Mouse (Mus musculus) liver, embryonic 13.5 days (tissue): Measurements from ENCODE around the gene Mkks. TPM values are rescaled to one million over a fixed set of nuclear protein-coding genes. Genes with fewer than 3 reads are reported as not detected.
A peak's percentile ranks its signal among the peaks of the same experiment; 100 is the strongest.

Source experiments
- ATAC-seq: fragments of 200-750 bp; cut with Nextera tagmentation; 2 replicates; pipeline ENCODE4 v1.8.0; 2017; ENCODE audit warnings: low read depth, mild to moderate bottlenecking, moderate number of reproducible peaks, moderate library complexity
- DNase-seq: peaks from one replicate; pipeline ENCODE4 v3.0.0; 2022
- H3K27ac ChIP-seq: fragments of 300-500 bp; sonication (generic); 2 replicates; pipeline ENCODE4 v1.5.1; 2015; ENCODE audit warnings: moderate library complexity, mild to moderate bottlenecking, inconsistent platforms
- H3K27me3 ChIP-seq: fragments of 300-500 bp; sonication (generic); 2 replicates; pipeline ENCODE4 v1.6.1; 2015; ENCODE audit warnings: mild to moderate bottlenecking, inconsistent platforms
- H3K36me3 ChIP-seq: fragments of 300-500 bp; sonication (generic); 2 replicates; pipeline ENCODE4 v1.6.1; 2015; ENCODE audit warnings: mild to moderate bottlenecking, inconsistent platforms
- H3K4me1 ChIP-seq: fragments of 300-500 bp; sonication (generic); replicated peaks from 2 replicates; pipeline ENCODE4 v1.6.1; 2015; ENCODE audit warnings: inconsistent platforms
- H3K4me2 ChIP-seq: fragments of 300-500 bp; sonication (generic); 2 replicates; pipeline ENCODE4 v1.6.1; 2015; ENCODE audit warnings: inconsistent platforms, mild to moderate bottlenecking, moderate library complexity
- H3K4me3 ChIP-seq: fragments of 300-500 bp; sonication (generic); replicated peaks from 2 replicates; pipeline ENCODE4 v1.5.1; 2015; ENCODE audit warnings: mild to moderate bottlenecking, inconsistent platforms
- H3K9ac ChIP-seq: fragments of 300-500 bp; sonication (generic); 2 replicates; pipeline ENCODE4 v1.6.1; 2015; ENCODE audit warnings: mild to moderate bottlenecking, inconsistent platforms
- H3K9me3 ChIP-seq: fragments of 300-500 bp; sonication (generic); replicated peaks from 2 replicates; pipeline ENCODE4 v1.6.1; 2016; ENCODE audit warnings: inconsistent platforms
- WGBS: fragments of 180-500 bp; shearing (Covaris S2); methylation state at CpG from one replicate; pipeline ENCODE4 v1.1.7; 2015; ENCODE audit not compliant: insufficient replicate concordance; 5-methylcytosine and 5-hydroxymethylcytosine counted together
- polyA plus RNA-seq: library from polyadenylated mRNA; unstranded; fragments of >200 nt; fragmentation: Nextera tagmentation; extraction: Ambion mirVana; gene quantifications from 2 replicates; pipeline ENCODE4 v1.2.1, GENCODE M21; 2015

Gene Mkks
- polyA plus RNA-seq, result 6.9 and 11.6 TPM in 2 replicates

DNA sequence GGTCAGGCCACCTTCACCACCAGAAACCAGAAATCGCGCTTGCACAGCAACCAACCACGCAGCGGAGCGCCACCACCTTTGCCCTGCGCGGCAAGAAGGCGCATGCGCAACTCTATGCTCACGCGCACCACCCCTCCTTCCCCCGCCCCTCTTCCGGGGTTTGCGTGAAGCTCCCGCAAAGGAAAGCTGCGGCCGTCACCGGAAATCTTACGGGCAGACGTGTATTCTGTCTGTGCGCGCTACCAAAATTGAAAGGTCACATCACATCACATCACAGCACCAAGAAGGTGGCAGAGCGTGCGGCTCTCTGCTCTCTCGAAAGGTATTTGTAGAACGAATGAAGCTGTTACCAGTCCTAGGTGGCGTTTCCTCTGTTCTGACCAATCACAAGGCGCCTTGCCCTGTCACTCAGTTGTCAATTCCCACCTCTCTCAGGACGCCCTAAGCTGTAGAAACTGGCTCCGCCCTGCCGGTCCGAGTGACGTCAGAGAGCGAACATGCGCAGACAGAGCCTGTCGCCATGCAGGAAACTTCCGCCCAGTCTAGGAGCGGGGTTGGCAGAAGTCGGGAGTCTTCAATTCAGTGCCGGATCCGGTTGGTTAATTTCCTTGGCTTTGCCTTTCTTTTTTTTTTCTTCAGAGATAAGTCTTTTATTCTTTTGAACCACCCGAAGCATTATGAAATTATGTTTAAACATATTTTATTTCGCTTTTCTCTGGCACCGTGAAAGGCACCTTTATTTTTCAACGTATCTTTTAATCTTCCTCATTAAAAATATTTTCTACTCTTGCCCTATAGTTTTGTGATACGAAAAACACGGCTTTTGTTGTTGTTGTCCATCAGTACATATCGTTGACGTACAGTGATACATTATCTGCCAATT is at the start of gene Mkks, which contains the start of the genes Slx4ip and AL731706.1:
Gene Mkks (minus strand): TSS at position 322 of the 883 bp plus-strand sequence.
Gene Slx4ip (plus strand): TSS at position 151 of the 883 bp plus-strand sequence.
Gene AL731706.1 (minus strand): TSS at position 322 of the 883 bp plus-strand sequence.
- Histone ChIP-seq H3K4me2 (peak within 1 kb of the TSS; percentile 70), H3K4me3 (peak within 1 kb of the TSS; percentile 79), H3K27ac (peak within 1 kb of the TSS; percentile 89), H3K36me3 (no peaks in the 10 kb centered on the region), H3K27me3 (no peaks in the 10 kb centered on the region), H3K4me1 (peaks cover 30% of the 10 kb centered on the region), H3K9me3 (no peaks in the 10 kb centered on the region), H3K9ac (peak within 1 kb of the TSS; percentile 84)
- peak; percentile 92 for ATAC-seq
- under 1% methylated on average over 49 of the region's 49 CpGs for WGBS
- DNase-seq, result peak; percentile 99

DNA sequence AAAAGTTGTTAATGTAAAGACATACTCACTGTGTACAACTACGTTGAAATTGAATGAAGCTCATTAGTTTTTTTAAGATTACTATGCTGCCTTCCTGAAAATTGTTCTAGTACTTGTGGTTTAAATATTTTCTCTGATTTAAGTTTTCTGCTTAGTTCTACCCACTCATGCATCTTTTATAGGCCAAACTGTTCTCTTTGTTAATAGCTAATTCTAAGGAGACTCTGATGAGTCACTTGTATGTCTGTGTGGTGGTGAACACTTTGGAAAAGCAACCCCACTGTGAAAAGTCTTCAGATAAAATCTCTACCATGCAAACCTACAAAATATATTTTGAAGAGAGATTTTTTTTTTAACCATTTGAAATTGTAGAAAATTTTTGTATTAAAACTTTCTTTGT is 47.1 kb upstream of the Mkks start:
- H3K27ac ChIP-seq, result no peak overlapping the region
- DNase-seq (no peak), ATAC-seq (no peak)
- H3K9ac ChIP-seq, result no peak overlapping the region
- no peak overlapping the region for H3K4me2 ChIP-seq
- no peaks in the 10 kb centered on the region for H3K27me3 ChIP-seq
- no peak overlapping the region for H3K4me3 ChIP-seq
- no peaks in the 10 kb centered on the region for H3K4me1 ChIP-seq
- no peaks in the 10 kb centered on the region for H3K9me3 ChIP-seq
- 56% methylated on average over 1 of the region's 1 CpGs for WGBS
- no peaks in the 10 kb centered on the region for H3K36me3 ChIP-seq

DNA sequence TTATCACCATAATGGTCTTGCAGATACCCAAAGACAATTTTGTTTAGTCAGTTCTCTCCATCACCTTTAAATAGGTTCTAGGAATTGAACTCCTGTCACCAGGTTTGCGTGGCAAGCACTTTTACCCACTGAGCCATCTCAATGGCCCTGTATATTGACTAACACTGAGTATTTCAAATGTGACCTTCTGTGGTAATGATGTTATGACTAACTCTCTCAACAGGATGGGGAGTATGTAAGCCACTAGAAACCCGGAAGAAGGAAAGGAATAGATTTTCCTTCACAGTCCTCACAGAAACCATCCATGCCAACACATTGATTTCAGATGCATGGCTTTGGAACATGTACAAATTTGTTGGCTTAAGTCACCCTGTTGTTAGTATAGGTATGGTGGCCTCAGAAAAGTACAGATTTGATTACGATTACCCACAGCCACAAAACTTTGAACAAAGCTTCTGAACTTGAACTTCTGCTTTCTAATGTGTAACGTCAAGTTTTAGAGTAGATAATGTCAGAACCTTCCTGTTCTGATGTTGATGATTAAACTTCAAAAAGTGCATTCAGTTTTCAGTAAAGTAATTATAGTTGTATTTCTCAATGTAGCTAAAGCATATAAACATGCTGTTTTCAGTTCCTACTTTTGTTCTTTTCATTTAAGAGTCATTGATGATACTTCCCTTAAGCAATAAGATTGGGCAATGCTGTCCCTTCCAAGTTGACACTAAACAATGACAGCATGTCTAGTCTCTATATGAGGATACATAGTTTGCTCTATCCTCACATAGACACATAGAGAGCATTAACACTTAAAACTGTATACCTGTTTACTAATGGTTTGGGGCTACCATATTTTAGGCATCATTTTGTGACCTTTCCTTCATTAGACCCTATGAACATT is 45.5 kb upstream of the Mkks start:
- H3K27ac ChIP-seq, result no peak overlapping the region
- no peak overlapping the region for H3K9ac ChIP-seq
- H3K4me1 ChIP-seq, result no peaks in the 10 kb centered on the region
- no peaks in the 10 kb centered on the region for H3K27me3 ChIP-seq
- WGBS, result 53% methylated on average over 4 of the region's 4 CpGs
- no peak for ATAC-seq
- H3K4me3 ChIP-seq, result no peak overlapping the region
- no peaks in the 10 kb centered on the region for H3K36me3 ChIP-seq
- H3K4me2 ChIP-seq, result no peak overlapping the region
- no peak for DNase-seq
- H3K9me3 ChIP-seq, result no peaks in the 10 kb centered on the region

DNA sequence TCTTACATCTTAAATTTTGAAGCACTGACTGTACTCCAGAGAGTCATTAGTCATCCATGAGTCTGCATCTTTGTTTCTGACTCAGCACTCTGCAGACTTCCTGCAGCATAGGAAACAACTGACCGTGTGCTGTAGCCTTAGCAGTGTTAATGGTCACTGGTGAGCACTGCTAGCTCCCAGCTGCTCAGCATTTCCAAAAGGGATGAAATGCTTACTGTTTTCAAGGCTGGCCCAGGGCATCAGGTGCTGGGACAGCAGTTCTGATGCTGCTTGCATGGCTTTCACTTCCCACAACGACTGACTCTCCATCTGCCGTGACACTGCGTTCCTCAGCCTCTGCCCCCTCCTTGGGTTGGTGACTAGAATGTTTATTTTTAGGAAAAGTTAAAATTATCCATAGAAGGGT is 29.8 kb upstream of the Mkks start:
- 34% methylated on average over 4 of the region's 4 CpGs for WGBS
- 0 out of 2 replicates have a peak overlapping the region, but pooled peaks have one; percentile 10 for H3K4me3 ChIP-seq
- peak overlapping the region; percentile 40; the same call in 1 of the 2 replicates for H3K4me2 ChIP-seq
- H3K4me1 ChIP-seq, result peaks cover 24% of the 10 kb centered on the region
- H3K27ac ChIP-seq, result peak overlapping the region; percentile 87
- ATAC-seq (peak; percentile 97), DNase-seq (peak; percentile 63)
- H3K9ac ChIP-seq, result no peak overlapping the region
- no peaks in the 10 kb centered on the region for H3K27me3 ChIP-seq
- no peaks in the 10 kb centered on the region for H3K9me3 ChIP-seq
- no peaks in the 10 kb centered on the region for H3K36me3 ChIP-seq

DNA sequence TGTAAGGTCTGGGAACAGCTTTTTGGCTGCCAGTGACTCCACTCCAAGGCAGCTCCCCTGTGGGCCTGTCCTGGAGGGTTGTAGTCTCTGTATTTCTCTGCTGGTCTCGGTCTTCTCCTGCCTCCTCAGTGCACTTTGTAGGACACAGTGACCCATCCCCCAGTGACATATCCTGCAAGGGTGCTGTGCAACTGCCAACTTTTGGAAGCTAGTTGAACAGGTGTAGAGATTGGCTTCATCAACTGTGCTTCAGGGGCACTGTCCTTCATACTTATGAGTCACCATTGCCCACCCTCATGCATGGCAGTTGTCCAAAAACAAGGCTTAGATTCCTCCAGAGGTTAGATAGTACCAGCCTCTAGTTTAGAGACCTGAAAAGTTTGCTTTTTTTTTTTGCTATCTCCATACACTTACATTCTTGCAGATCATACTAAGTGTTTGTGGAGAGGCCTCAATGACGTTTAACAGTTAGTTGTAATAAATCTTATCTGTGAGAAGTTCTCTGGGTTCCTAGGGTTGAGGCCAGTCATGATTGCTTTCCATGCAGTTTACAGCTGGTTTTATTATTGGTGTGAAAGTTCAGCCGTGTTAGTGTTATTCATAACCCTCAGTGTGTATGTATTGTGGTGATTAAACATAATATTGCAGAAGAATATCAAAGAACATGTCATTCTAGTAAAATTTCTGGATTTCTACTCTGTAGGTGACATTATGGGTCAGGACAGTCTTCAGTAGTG is 29.2 kb upstream of the Mkks start:
- WGBS, result 56% methylated on average over 3 of the region's 3 CpGs
- H3K4me2 ChIP-seq, result 0 out of 2 replicates have a peak overlapping the region, but pooled peaks have one; percentile 10
- no peaks in the 10 kb centered on the region for H3K9me3 ChIP-seq
- H3K27ac ChIP-seq, result peak overlapping the region; percentile 87
- H3K4me3 ChIP-seq, result no peak overlapping the region
- H3K36me3 ChIP-seq, result no peaks in the 10 kb centered on the region
- H3K4me1 ChIP-seq, result peaks cover 24% of the 10 kb centered on the region
- ATAC-seq (peak; percentile 19; the same call in 1 of the 2 replicates), DNase-seq (no peak)
- H3K9ac ChIP-seq, result no peak overlapping the region; the same call in 1 of the 2 replicates
- no peaks in the 10 kb centered on the region for H3K27me3 ChIP-seq

DNA sequence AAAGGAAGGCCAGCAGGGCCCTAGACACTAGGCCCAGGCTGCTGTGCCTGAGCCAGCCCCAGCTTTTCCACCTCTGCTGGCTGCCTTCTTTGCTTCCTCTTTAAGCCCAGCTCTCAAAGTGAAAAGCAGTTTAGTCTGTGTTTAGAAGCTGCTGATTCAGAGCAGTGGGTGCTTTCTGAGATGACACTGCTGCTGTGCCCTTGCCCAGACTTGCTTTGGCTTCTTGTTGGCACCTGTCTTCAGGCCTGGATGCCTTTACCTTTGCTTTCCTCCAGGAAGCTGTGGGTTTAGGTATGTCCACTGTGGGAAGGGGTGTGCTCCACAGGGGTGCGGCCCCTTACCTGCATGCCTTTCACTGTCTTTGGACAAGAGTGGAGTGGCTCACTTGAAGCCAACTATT is 28.2 kb upstream of the Mkks start:
- H3K27me3 ChIP-seq, result no peaks in the 10 kb centered on the region
- 73% methylated on average over 1 of the region's 1 CpGs for WGBS
- peaks cover 24% of the 10 kb centered on the region for H3K4me1 ChIP-seq
- H3K9me3 ChIP-seq, result no peaks in the 10 kb centered on the region
- H3K4me2 ChIP-seq, result no peak overlapping the region
- ATAC-seq (no peak), DNase-seq (no peak)
- no peaks in the 10 kb centered on the region for H3K36me3 ChIP-seq
- peak overlapping the region; percentile 87; the same call in 1 of the 2 replicates for H3K27ac ChIP-seq
- H3K9ac ChIP-seq, result no peak overlapping the region
- no peak overlapping the region for H3K4me3 ChIP-seq

DNA sequence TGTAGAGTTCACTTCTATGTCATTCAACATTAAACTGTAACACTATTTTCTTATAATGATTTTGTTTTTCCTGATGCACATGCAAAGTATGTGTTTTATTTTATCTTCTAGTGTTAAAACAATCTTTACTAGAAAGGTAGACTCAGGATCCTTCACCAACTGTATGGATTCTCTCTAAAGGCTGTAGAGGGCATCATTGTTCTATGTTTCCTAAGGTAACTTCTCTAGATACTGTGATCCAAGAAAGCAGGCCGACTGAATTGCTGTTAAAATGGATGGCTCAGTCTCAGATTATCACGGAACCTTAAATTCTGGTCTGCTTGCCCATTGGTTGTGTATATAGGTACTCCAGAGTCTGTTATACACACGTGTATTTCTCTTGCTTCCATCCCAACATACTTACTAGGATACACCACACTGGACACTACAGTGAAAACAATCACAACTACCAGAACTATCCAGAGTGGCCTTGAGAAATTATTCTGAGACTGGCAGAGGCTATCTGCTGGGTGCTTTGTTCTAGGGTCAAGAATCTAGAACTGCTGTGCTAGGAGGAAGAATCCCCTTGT is 23.2 kb upstream of the Mkks start:
- ATAC-seq, result no peak
- Histone ChIP-seq H3K4me3 (no peak overlapping the region), H3K27ac (no peak overlapping the region), H3K36me3 (no peaks in the 10 kb centered on the region), H3K4me2 (no peak overlapping the region), H3K4me1 (peaks cover 5% of the 10 kb centered on the region), H3K27me3 (no peaks in the 10 kb centered on the region), H3K9me3 (no peaks in the 10 kb centered on the region), H3K9ac (no peak overlapping the region)
- WGBS, result 61% methylated on average over 3 of the region's 3 CpGs
- DNase-seq, result no peak

DNA sequence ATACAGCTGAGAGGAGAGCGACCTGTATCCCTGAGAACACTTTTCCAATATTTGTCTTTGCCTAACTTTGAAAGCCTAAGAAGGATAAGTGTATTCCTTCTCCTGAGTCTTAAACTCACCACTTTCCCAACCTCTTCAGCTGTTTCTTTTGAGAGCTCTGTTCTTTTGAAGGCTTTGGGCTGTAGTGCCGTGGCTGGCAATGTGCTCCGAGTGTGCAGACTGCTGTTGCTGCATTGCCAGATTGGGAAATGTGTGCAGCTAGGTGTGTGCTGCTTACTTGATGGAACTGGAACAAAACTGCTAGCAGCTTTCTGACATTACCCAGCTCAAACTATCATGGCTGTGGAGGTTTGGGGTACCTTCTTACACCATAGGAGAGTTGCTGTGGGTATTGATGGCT is 21.8 kb upstream of the Mkks start:
- Histone ChIP-seq H3K9me3 (no peaks in the 10 kb centered on the region), H3K27me3 (no peaks in the 10 kb centered on the region), H3K27ac (no peak overlapping the region), H3K36me3 (no peaks in the 10 kb centered on the region), H3K9ac (no peak overlapping the region), H3K4me2 (no peak overlapping the region), H3K4me3 (no peak overlapping the region), H3K4me1 (peaks cover 6% of the 10 kb centered on the region)
- ATAC-seq, result no peak
- DNase-seq, result no peak
- WGBS, result 85% methylated on average over 3 of the region's 3 CpGs

DNA sequence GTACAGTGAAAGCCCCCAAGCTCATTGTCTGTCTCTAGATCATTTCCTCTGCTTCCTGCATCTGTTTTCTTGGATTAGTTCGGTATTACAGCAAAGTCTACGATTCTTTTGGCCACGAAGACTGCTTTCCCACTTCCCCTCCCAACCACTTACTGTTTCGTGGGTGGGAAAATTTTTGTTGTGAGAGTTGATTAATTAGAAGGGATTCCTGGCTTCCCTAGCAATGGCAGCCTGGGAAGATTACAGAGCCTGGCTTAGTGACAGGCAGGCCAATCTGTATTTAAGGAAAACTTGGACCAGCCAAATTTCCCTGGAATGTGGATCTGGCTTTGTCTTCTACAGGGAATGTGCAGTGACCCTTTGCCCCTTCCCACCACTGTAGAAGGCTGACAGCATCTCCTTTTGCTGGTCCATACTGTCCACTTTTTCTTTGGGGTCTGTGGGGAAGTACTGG is 20.8 kb upstream of the Mkks start:
- WGBS, result 30% methylated on average over 4 of the region's 4 CpGs
- Histone ChIP-seq H3K4me3 (no peak overlapping the region), H3K27me3 (no peaks in the 10 kb centered on the region), H3K4me2 (no peak overlapping the region), H3K36me3 (no peaks in the 10 kb centered on the region), H3K9me3 (no peaks in the 10 kb centered on the region), H3K9ac (no peak overlapping the region), H3K4me1 (peaks cover 9% of the 10 kb centered on the region), H3K27ac (no peak overlapping the region)
- ATAC-seq (no peak), DNase-seq (no peak)

DNA sequence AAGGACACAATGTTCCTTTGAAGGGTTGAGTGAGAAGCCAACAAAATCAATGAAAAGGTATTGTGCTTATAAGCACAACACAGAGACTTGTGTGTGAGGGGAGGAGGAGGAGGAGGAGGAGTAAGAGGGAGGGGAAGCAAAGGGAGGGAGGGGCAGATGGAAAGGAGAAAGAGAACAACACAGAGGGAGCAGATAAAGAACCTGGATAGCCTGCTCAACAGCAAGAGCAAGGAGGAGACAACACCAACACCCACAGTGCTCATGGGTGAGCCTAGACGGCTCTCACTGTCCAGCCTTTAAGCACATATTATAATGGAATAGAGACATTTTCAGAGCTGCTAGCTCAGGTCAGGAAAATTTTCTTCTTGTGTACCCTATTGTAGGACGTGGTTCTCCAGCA is 18.1 kb upstream of the Mkks start:
- H3K27ac ChIP-seq, result no peak overlapping the region
- H3K9me3 ChIP-seq, result no peaks in the 10 kb centered on the region
- no peak overlapping the region for H3K4me3 ChIP-seq
- WGBS, result 44% methylated on average over 2 of the region's 2 CpGs
- no peaks in the 10 kb centered on the region for H3K27me3 ChIP-seq
- ATAC-seq (peak; percentile 79), DNase-seq (no peak)
- H3K9ac ChIP-seq, result no peak overlapping the region
- peaks cover 12% of the 10 kb centered on the region for H3K36me3 ChIP-seq
- H3K4me1 ChIP-seq, result peaks cover 9% of the 10 kb centered on the region
- no peak overlapping the region for H3K4me2 ChIP-seq
